Mouse (Mus musculus): ENCODE data around the gene Rps12-ps3.

The Rps12-ps3 gene

GRCm38 (mm10) chr19:59351151-59351889 lies 29.2 kb downstream of the Rps12-ps3 start:
- no peak for DNase-seq (ENCODE audit: low spot score)

- DNase-seq (ENCODE audit: low spot score) = no peak
Observed at GRCm38 (mm10) chr19:59352760-59353159, 30.7 kb downstream of the Rps12-ps3 start.

GRCm38 (mm10) chr19:59354906-59355305 lies 32.8 kb downstream of the Rps12-ps3 start:
- no peak for DNase-seq (ENCODE audit: low spot score)

GRCm38 (mm10) chr19:59356388-59356787 lies 34.3 kb downstream of the Rps12-ps3 start:
- DNase-seq (ENCODE audit: low spot score) = no peak

GRCm38 (mm10) chr19:59356843-59357595 lies 34.9 kb downstream of the Rps12-ps3 start:
- no peak for DNase-seq (ENCODE audit: low spot score)

- DNase-seq (ENCODE audit: low spot score) = no peak
Observed at GRCm38 (mm10) chr19:59357878-59358277, 35.8 kb downstream of the Rps12-ps3 start.

- DNase-seq (ENCODE audit: low spot score) = no peak
Observed at GRCm38 (mm10) chr19:59359202-59359601, 37.1 kb downstream of the Rps12-ps3 start.

GRCm38 (mm10) chr19:59360486-59360896 lies 38.4 kb downstream of the Rps12-ps3 start:
- DNase-seq (ENCODE audit: low spot score) = no peak

GRCm38 (mm10) chr19:59362646-59363045 lies 40.6 kb downstream of the Rps12-ps3 start:
- no peak for DNase-seq (ENCODE audit: low spot score)

GRCm38 (mm10) chr19:59363666-59364065 lies 41.6 kb downstream of the Rps12-ps3 start:
- no peak for DNase-seq (ENCODE audit: low spot score)

- DNase-seq (ENCODE audit: low spot score) = no peak
Observed at GRCm38 (mm10) chr19:59366724-59367123, 44.6 kb downstream of the Rps12-ps3 start.

GRCm38 (mm10) chr19:59367892-59368291 lies 45.8 kb downstream of the Rps12-ps3 start:
- DNase-seq (ENCODE audit: low spot score) = no peak

- no peak for DNase-seq (ENCODE audit: low spot score)
Observed at GRCm38 (mm10) chr19:59371016-59371415, 48.9 kb downstream of the Rps12-ps3 start.

Data from retina, embryonic 14.5 days (tissue).